Mouse (Mus musculus): ENCODE results near the gene Gm3047. TPM values are rescaled to one million over a fixed set of nuclear protein-coding genes. Genes with fewer than 3 reads are reported as not detected.

Gm3047 gene
- not detected in 4 replicates for total RNA-seq (2023; ENCODE audit: inconsistent age)

DNA sequence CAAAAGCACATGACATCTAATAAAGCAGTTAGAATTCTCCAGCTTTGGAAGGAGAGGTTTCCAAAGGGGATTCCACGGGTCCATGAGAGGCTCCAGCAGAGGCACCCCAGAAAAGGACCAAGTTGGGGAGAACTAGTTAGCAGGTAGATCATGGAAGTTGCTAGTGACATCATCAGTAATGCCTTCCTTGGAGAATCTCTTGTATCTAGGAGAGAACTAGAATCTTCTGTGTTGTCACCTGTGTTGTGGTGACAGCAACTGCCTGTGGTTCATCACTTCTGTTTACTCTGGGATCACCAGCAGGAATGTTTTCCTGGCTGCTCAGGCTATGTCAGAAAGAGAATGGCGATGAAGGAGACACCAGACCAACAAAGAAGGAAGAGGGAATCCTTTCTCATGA is at the start of gene Gm3047:
Gm3047 (plus strand) TSS at position 301 of the 400 bp plus-strand sequence.

Other genes with a start within 250 kb of the Gm3047 start
- not detected in 4 replicates for gene Gm3149, start 238.1 kb upstream of the Gm3047 start, total RNA-seq (2023; ENCODE audit: inconsistent age)
- gene 2610042L04Rik, start 220.6 kb upstream of the Gm3047 start, total RNA-seq (2023; ENCODE audit: inconsistent age) = not detected in 4 replicates
- not detected in 4 replicates for gene Gm3159, start 157.9 kb upstream of the Gm3047 start, total RNA-seq (2023; ENCODE audit: inconsistent age)
- gene Gm3164, start 140.0 kb upstream of the Gm3047 start, total RNA-seq (2023; ENCODE audit: inconsistent age) = not detected in 4 replicates
- not detected in 4 replicates for gene Gm3173, start 124.4 kb upstream of the Gm3047 start, total RNA-seq (2023; ENCODE audit: inconsistent age)
- not detected in 4 replicates for gene Gm3182, start 73.7 kb upstream of the Gm3047 start, total RNA-seq (2023; ENCODE audit: inconsistent age)
- not detected in 4 replicates for gene Gm8159, start 76.9 kb downstream of the Gm3047 start, total RNA-seq (2023; ENCODE audit: inconsistent age)
- not detected in 4 replicates for gene Gm3239, start 108.8 kb downstream of the Gm3047 start, total RNA-seq (2023; ENCODE audit: inconsistent age)
- not detected in 4 replicates for gene Gm7876, start 153.8 kb downstream of the Gm3047 start, total RNA-seq (2023; ENCODE audit: inconsistent age)
- gene Gm3252, start 171.4 kb downstream of the Gm3047 start, total RNA-seq (2023; ENCODE audit: inconsistent age) = not detected in 4 replicates
- not detected in 4 replicates for gene Gm9602, start 220.9 kb downstream of the Gm3047 start, total RNA-seq (2023; ENCODE audit: inconsistent age)

Data from B cell, adult (primary cell).